Mouse (Mus musculus) kidney, adult 2 months (tissue): ENCODE data around the gene 4931406P16Rik. TPM values are rescaled to one million over a fixed set of nuclear protein-coding genes. Genes with fewer than 3 reads are reported as not detected.

Experiments used
- DNase-seq: peaks from one replicate; pipeline ENCODE4 v3.0.0; 2021
- H3K27ac ChIP-seq: fragments of 200-500 bp; 2 replicates; pipeline ENCODE4 v1.5.1; 2012; ENCODE audit warnings: low read depth, low read length, control low read depth, inconsistent platforms; ENCODE audit not compliant: insufficient read depth
- H3K27me3 ChIP-seq: fragments of 200-500 bp; replicated peaks from 2 replicates; pipeline ENCODE4 v1.6.1; 2012; ENCODE audit warnings: mild to moderate bottlenecking, moderate library complexity, low read length, inconsistent platforms; ENCODE audit not compliant: control insufficient read depth, insufficient read depth
- H3K36me3 ChIP-seq: fragments of 200-500 bp; 2 replicates; pipeline ENCODE4 v1.6.1; 2012; ENCODE audit warnings: mild to moderate bottlenecking, moderate library complexity, low read length, inconsistent platforms; ENCODE audit not compliant: control insufficient read depth, insufficient read depth
- H3K4me1 ChIP-seq: fragments of 200-500 bp; 2 replicates; pipeline ENCODE4 v1.6.1; 2011; ENCODE audit warnings: low read length; ENCODE audit not compliant: control insufficient read depth, insufficient read depth
- H3K4me3 ChIP-seq: fragments of 200-500 bp; 2 replicates; pipeline ENCODE4 v1.5.1; 2011; ENCODE audit warnings: mild to moderate bottlenecking, low read depth, low read length, control low read depth; ENCODE audit not compliant: insufficient read depth
- CTCF ChIP-seq: fragments of 200-500 bp; conservative IDR thresholded peaks from 2 replicates; pipeline ENCODE4 v1.5.1; 2011; ENCODE audit warnings: low read depth, mild to moderate bottlenecking, control low read depth, low read length, moderate library complexity, mixed read lengths; ENCODE audit not compliant: insufficient read depth, insufficient read length
- POLR2A ChIP-seq: fragments of 200-500 bp; IDR thresholded peaks from one replicate; pipeline ENCODE4 v1.6.1; 2011; ENCODE audit warnings: low read depth, low read length, control low read depth
- WGBS: fragments of 180-500 bp; shearing (Covaris S2); methylation state at CpG from one replicate; pipeline ENCODE4 v1.1.7; 2018; 5-methylcytosine and 5-hydroxymethylcytosine counted together
- polyA plus RNA-seq: library from polyadenylated mRNA; depleted of rRNA; stranded (reverse); fragments of >200 nt; gene quantifications from 2 replicates; pipeline ENCODE4 v1.2.3, GENCODE M21; 2012

The 4931406P16Rik gene
- polyA plus RNA-seq, 1 experiment, result 24.6 TPM

DNA sequence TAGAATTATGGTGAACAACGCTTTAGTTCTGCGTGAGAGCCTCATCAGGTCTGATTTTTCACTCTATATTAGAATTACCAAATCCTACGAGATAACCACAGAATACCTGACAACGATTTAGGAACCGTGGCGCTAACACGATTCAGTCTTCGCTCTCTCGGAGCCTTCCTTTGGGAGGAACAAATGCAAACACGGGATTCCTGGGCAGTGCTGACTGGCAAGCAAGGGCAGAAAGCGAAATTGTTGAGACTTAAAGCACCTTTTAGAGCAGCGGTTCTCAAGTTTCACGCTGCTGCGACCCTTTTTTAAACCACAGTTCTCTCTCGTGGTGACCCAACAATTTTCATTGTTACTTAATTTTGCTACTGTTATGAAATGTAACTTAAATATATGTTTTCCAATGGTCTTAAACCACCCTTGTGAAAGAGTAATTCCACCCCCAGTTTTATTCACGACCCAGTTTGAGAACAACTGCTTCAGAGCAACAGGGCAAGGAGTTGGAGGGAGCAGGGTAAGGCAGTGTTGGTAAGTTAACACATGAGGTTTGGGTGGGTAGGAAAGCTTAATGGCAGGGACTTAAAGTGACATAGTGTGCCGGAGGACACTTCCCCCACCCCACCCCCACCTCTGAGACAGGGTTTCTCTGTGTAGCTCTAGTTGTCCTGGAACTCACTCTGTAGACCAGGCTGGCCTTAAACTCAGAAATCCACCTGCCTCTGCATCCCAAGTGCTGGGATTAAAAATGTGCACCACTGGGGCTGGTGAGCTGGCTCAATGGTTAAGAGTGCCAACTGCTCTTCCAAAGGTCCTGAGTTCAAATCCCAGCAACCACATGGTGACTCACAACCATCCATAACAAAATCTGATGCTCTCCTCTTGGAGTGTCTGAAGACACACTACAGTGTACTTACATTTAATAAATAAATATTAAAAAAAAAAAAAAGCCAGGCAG is 78.5 kb downstream of the 4931406P16Rik start:
- DNase-seq, result no peak
- 2% methylated on average over 17 of the region's 17 CpGs for WGBS
- Histone ChIP-seq H3K27ac (peak overlapping the region; percentile 99), H3K27me3 (no peaks in the 10 kb centered on the region), H3K4me1 (peaks cover 5% of the 10 kb centered on the region; the same call in 1 of the 2 replicates), H3K4me3 (peak overlapping the region; percentile 63), H3K36me3 (no peaks in the 10 kb centered on the region)
- no peak for TF ChIP-seq CTCF
- no peak for TF ChIP-seq POLR2A

GRCm38 (mm10) chr7:34233909-34234609 is 79.3 kb downstream of the 4931406P16Rik start:
- peak; percentile 100 for DNase-seq
- WGBS, result under 1% methylated on average over 46 of the region's 46 CpGs
- no peaks in the 10 kb centered on the region for H3K27me3 ChIP-seq
- H3K4me1 ChIP-seq, result peaks cover 5% of the 10 kb centered on the region; the same call in 1 of the 2 replicates
- no peak for TF ChIP-seq CTCF
- TF ChIP-seq POLR2A, result peak; percentile 92
- peak overlapping the region; percentile 63 for H3K4me3 ChIP-seq
- peak overlapping the region; percentile 99 for H3K27ac ChIP-seq
- no peaks in the 10 kb centered on the region for H3K36me3 ChIP-seq

GRCm38 (mm10) chr7:34232785-34233725 is 80.3 kb downstream of the 4931406P16Rik start:
- no peaks in the 10 kb centered on the region for H3K36me3 ChIP-seq
- TF ChIP-seq CTCF (no peak), POLR2A (no peak)
- H3K27ac ChIP-seq, result peak overlapping the region; percentile 99
- H3K4me3 ChIP-seq, result peak overlapping the region; percentile 63
- WGBS, result 42% methylated on average over 7 of the region's 7 CpGs
- peaks cover 5% of the 10 kb centered on the region; the same call in 1 of the 2 replicates for H3K4me1 ChIP-seq
- no peaks in the 10 kb centered on the region for H3K27me3 ChIP-seq
- DNase-seq, result no peak

GRCm38 (mm10) chr7:34230116-34230515 is 83.2 kb downstream of the 4931406P16Rik start, which contains the start of gene Gpi1:
Gene Gpi1 (minus strand): TSS chr7:34230336.
- peak within 1 kb of the TSS; percentile 81 for H3K4me3 ChIP-seq
- peaks cover 2% of the 10 kb centered on the region; the same call in 1 of the 2 replicates for H3K36me3 ChIP-seq
- H3K27ac ChIP-seq, result peak within 1 kb of the TSS; percentile 92
- peaks cover 7% of the 10 kb centered on the region; the same call in 1 of the 2 replicates for H3K4me1 ChIP-seq
- TF ChIP-seq POLR2A (peak; percentile 93), CTCF (peak; percentile 24; the same call in 1 of the 2 replicates)
- WGBS, result under 1% methylated on average over 39 of the region's 39 CpGs
- peak; percentile 91 for DNase-seq
- H3K27me3 ChIP-seq, result no peaks in the 10 kb centered on the region

DNA sequence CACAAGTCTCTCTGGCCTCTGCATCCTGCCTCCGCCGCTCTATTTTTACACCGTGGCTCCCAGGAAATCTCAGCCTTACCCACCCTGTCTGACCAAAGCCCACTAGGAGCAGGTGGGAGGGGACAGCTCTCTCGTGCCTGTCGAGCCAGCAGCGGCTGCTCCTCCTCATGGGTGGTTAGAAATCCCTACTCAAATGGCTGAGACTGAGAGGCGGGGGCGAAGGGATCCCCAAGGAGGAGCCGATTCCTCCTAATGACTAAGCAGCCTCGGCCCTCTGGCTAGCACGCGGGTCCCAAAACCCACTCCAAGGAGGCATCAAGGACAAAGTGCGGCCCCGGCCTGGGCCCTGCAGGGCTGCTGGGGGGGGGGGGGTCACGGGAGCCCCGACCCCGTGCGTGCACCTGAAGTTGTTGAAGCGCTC is 83.7 kb downstream of the 4931406P16Rik start:
- Histone ChIP-seq H3K4me1 (peaks cover 7% of the 10 kb centered on the region; the same call in 1 of the 2 replicates), H3K36me3 (peaks cover 2% of the 10 kb centered on the region; the same call in 1 of the 2 replicates), H3K4me3 (peak overlapping the region; percentile 81), H3K27me3 (no peaks in the 10 kb centered on the region), H3K27ac (peak overlapping the region; percentile 92)
- peak; percentile 51 for DNase-seq
- 1% methylated on average over 19 of the region's 19 CpGs for WGBS
- TF ChIP-seq POLR2A, result no peak
- no peak for TF ChIP-seq CTCF

DNA sequence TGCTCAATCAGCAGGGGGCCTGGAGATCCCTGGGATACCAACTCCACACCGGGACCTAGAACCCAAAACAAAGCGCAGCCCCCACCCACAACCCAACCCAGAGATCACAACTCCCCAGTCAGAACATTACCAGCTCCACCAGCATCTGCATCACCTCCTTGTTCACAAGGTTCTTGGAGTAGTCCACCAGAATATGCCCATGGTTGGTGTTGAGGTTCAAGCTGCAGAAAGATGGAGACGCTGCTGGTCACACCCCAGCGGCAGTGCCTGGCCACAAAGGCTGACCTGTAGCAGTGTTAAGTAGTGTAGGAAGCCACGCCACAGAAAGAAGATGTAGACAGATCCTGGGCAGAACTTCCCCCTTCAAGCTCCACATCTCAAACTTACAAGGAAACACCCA is 84.2 kb downstream of the 4931406P16Rik start:
- no peak for DNase-seq
- peaks cover 7% of the 10 kb centered on the region; the same call in 1 of the 2 replicates for H3K4me1 ChIP-seq
- peaks cover 2% of the 10 kb centered on the region; the same call in 1 of the 2 replicates for H3K36me3 ChIP-seq
- 0 out of 2 replicates have a peak overlapping the region, but pooled peaks have one; percentile 92 for H3K27ac ChIP-seq
- H3K4me3 ChIP-seq, result peak overlapping the region; percentile 81
- 15% methylated on average over 5 of the region's 5 CpGs for WGBS
- TF ChIP-seq CTCF, result no peak
- TF ChIP-seq POLR2A, result no peak
- no peaks in the 10 kb centered on the region for H3K27me3 ChIP-seq
